Mouse (Mus musculus) lung, adult 18-20 months (tissue): Measurements from ENCODE around the gene Tmprss9.
A peak's percentile ranks its signal among the peaks of the same experiment; 100 is the strongest.

ENCODE experiments used
- DNase-seq, 2 experiments: peaks; one replicate each; pipeline ENCODE4 v3.0.0; 2022; ENCODE audit warnings: mixed read lengths in 2 of 2

Tmprss9 gene

DNA sequence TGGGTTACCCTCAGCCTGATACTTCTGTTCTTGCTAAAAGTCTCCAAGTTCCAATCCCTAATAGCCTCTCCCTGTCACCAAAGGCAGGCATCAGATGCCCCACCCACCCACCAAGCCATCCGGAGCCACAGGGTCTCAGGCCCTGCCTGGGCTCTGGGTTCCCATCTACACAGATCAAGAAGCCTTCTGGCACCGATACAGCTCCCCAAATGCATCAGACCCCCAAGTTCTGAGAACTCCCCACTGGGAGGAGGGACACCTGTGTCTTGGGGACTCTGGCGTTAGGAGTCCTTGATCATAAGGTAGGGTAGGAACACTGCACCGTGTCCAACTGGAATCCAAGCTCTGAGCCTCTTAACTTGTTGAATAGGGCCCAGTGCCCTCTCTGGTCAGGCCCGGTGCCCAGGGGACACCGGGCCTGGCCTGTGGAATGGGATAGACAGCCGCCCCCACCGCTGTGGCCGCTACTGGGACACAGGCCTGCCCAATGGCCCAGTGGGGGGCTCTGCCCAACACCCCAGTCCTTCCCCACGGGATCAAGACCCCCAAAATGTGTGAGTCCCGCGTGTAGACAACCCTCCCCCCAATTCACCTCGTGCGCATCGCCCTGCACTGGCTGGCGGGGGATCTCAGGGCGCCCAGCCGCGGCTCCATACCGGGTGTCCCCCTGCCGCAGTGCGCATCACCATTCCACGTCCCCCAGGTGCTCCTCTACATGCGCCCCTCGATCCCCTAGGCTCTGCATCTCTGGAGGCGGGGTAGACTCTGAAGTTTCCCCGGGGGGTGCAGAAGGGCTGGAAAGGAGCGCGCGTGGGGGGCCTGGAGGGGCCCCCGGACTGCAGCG, 28.3 kb upstream of the Tmprss9 start:
- no peak for DNase-seq

DNA sequence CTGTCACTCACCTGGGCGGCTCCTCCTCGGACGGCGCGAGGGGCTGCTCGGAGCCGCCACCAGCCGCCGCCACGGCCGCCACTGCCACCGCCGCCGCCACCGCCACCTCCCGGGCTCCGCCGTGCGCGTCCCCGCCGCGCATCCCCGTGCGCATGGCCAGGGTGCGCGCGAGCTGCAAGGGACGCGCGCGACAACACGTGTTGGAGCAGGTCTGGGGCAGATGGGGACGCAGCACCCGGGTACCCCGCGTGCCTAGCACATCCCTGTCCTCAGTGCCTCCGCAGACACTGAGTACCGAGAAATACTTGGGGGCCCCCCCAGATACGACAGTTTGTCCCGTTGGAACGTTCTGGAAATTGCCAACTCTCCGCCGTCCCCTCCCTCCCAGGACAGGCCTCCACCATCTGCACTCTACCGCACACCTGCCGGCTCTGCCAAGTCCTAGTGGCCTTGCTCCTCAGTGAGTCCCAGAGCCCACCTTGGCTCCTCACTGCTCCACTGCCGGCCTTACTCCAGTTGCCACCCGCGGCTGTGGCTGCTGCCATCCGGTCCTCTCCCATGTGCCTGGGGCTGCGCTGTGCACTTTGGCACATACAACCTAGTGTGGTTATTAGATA, 27.6 kb upstream of the Tmprss9 start, which contains the start of gene Lingo3:
Lingo3 (minus strand) TSS at position 109 of the 617 bp plus-strand sequence.
- DNase-seq: no peak

DNA sequence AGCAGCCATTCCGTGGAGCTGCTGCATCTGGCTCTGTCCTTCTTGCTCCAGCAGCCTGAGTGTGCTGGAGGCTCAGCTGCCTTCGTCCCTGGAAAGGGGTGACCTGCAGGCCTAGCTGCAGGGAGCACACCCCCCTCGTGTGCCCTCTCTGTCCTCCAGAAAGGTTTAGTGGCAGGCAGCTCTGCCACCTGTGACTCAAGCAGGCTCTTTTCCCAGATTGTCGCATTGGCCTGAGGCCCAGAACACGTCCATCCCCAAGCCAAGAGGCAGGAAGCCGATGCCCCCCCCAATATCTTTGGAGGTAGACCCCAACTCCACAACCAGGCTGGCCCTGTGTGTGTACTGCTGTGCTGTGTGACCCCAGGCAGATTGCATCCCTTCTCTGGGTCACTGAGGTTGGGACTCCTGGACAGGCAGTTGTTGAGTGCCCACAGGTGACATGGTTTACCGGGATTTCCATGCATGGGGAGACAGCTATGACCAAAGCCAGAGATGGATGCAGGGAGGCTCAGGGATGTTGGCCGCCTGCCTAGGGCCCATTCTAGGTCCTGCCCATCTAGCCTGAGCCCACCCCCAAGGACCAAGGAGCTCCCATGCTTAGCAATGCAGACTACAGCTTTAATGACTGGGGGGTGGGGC, 26.5 kb upstream of the Tmprss9 start:
- no peak for DNase-seq

DNA sequence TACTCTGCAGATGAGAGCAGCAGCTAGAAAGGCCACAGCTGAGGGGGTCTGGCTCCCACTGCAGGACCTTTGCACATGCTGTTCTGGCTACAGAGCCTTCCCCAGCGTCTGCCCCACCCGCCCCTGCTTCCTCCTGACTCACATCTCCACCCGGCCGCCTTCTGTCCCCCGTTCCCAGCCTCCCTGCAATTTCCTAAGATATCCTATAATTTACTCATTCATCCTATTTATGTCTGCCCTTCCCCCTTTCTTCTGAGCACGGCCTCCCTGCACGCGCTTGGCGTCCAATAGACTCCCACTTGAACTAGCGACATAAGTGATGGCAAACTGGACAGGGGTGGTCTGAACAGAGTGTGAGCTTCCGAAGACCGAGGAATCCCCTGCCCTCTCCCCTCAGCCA, 25.9 kb upstream of the Tmprss9 start:
- no peak for DNase-seq

DNA sequence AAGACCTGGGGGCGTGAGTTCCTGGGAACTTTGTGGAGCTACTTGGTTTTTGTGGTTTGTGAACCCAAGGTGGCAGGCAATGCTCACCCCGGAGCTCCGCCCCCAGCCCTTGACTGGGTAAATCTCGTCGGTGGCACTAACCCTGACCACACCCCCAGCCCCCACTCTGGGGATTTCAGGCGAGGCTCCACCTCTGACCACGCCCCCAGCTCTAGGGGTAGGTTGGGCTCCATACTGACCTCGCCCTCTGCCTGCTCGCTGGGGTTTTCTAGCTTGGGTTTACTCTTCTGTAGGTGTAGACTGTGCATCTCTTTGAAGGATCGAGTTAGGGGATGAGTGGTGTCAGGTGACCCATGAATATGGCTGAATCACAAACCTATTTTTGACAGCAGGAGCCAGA, 23.1 kb upstream of the Tmprss9 start:
- DNase-seq: peak; percentile 64 to 81

DNA sequence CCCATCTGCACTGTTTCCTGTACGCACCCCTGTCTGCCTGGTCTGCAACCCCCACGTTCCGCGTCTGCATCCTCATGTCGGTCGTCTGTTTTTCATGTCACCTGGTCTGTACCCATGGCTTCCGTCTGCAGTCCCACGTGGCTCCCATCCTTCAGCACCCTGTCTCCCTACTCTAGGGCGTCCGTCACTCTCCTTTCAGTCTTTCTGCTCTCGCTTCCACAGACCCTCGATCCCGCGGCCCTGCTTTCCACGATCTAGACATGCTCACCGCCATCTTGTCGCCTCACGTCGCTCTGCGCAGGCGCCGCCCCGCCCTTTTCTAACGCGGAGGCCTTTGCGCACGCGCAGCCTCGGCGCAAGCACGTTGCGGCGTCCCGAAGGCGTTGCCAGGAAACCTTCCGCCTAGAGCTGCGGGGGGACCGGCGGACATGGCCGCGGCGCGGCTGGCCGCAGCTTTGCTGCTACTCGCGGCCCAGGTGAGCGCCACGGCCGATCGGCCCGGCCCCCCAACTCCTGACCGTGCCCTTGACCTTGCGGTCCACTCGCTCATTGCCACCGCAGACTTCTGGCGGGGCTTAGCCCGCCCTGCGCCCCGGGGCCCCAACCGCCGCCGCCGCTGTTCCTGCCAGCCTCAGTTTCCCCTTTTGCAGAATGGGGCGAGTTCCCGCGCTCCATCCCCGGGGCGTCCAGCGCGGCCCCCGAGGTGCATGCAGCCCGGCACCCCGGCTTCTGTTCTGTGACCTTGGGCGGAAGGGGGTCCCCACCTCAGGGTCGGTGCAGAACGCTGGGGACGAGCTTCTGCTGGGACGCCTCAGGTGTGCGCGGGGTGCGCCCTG, 16.5 kb upstream of the Tmprss9 start, which contains the start of the genes Lsm7 and Sppl2b:
Lsm7 (minus strand) TSS at position 297 of the 836 bp plus-strand sequence.
Sppl2b (plus strand) TSS at position 363 of the 836 bp plus-strand sequence.
- peak; percentile 95 to 96 for DNase-seq

DNA sequence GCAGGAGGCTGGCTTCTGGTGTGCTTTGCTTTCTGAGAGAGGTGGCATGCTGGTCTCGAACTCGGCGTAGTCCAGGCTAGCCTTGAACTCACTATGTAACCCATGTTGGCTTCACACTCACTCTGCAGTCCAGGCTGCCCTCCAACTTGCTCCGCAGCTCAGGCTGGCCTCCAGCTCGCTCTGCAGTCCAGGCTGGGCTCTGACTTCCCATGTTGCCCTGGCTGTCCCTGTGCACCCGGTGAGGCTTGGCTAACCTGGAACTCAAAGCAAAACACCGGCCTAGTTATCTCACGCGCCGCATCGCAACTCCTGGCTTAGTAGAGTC, 15.9 kb upstream of the Tmprss9 start:
- no peak for DNase-seq

DNA sequence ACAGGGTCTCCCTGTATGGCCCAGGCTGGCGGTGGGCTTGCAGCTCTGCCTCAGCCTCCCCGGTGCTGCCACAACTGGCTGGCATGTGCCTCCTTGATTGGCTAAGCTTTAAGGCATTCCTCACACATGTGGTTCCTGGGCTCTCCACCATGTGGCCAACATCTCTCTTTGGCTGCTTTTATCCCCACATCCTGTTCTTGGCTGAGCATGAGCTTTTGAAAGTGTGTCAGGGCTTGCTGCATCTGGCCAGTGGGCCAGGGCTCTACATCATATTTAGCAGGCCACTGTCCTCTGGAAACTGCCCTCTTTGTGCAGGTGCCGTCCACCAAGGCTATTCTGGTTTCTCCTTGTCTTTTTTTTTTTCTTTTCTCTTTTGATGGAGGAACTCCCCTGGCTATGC, 15.4 kb upstream of the Tmprss9 start:
- peak in 1 of 2 experiments; percentile 7 for DNase-seq

DNA sequence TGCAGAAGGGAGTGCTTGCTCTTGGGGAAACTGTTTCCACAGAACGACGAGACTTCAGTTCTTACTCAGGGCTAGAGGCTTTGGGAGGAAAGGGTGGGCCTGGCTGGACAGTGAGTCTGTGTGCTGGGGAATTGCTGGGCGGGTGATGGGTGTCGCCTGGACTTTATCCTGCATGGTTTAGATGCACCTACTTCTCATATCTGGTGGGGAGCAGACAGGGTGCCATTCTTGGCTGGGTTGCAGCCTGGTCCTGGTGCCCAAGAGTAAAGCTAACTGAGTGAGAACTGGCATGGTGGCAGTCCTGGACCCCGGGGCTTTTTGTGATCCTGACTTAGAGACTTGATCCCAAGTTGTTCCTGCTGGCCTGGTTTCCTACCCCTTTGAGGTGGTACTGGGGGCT, 14.7 kb upstream of the Tmprss9 start:
- no peak for DNase-seq

DNA sequence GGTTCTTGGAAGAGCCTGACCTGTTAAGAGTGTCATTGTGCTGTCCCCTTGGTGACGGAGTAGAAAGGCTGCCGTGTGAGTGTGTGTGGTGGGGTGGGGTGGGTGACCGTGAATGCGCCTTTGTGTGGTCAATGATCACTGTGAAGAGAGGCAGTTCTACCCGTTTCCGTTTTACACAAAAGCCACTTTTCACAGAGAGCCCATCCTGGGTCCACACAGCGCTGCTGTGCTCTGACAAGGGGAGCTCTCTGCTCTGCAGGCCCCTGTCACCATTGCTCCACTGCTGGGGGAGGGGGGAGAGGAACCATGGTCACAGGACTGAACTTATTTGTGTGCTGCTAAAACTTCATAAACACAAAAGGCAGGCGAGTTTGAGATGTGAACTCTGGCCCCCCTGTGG, 14.3 kb upstream of the Tmprss9 start:
- DNase-seq: no peak

DNA sequence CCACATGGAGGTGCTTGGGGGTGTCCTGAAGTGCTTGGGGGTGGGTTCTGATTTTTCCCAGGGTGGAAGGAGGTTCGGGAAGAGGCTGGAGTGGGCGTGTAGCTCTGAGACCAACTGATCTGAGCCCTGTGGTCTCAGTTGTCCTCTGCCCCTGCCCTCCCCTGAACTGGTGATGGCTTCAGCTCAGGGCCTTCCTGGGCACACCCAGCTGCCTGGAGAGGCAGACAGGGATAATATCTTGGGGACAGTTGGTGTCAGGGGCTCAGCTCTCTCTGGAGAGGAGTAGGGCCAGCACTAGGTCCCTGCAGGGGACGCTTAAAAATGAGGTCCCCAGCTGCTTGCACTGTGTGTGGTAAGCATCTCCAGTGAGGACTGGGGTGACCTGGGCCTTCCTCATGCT, 13.8 kb upstream of the Tmprss9 start:
- DNase-seq: no peak

DNA sequence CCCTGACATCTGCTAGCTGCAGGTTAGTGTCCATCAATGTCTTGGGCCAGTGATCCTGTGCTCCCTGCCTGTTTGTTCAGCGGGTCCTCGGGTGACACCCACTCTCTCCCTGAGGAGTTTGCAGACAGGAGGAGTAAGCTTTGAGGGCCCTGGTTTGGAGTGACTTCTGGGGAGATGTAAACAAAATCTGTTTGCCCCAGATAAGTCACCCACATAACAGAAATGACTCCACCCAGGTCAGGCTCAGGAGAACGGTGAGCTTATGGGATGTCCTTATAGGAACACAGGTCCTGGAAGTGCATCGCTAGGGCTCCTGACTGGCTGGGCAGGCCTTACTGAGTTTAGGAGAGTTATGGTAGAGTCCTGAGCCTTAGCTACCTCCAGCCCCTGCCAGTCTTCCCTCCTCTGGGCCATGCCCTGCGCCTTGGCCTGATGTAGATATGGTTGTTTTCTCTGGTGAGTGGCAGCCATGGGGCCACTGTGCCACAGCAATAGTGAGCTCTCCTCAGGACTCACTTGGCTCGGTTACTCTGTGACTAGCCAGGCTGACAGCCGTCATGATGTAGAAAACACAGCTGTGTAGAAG, 13.2 kb upstream of the Tmprss9 start:
- no peak for DNase-seq

DNA sequence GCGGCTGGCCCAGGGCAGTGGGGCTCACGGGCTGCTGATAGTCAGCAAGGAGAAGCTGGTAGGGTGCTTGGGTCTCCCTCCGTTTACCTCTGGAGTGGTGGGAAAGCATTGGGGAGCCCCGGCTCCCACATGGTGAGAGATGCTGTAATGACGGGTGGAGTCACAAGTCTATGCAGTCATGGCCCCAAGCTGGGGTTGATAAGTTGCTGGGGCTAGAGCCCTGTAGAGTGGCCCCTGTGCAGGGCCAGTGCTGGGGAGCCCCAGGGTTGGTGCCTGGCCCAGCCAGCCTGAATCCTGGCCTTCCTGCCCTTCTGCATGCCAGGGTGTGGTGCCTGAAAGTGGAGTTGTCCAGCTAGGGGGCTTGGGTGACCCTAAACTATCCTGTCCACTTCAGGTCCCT, 9.3 kb upstream of the Tmprss9 start:
- no peak for DNase-seq

DNA sequence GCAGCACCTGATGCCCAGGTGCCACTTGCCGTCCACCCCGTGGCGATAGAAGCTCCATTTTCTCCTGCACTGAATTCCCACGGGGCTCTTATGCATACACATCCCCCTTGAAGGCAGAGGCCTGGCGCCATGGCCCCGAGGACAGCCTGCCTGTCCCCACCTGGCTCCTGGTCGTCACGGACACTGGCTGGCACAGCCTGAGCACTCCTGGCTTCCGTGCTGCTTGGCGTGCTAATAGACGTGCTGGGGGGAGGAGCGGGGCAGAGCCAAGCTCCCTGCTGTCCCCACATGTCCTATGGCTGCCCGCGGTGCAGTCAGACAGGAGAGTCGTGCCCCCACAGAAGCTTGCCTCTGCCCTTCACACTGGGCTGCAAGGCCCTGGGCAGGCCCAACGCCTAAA, 7.2 kb upstream of the Tmprss9 start:
- no peak for DNase-seq

DNA sequence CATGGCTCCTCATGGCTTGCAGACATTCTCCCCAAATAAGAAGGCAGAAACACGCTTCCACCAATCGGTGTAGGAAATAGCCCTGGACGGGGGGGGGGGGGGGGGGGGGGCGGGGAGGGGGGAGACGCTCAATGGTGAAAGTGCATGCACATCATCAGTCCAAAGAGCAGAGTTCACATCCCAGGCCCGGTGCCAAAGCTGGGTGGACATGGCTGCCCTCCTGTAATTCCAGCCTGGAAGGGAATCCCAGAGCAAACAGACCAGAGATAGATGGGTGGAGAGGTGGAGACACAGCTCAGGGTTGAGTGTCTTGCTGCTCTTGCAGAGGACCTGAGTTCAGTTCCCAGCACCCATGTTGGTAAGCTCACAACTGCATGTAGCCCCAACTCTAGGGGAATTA, 655 bp upstream of the Tmprss9 start:
- DNase-seq: no peak

DNA sequence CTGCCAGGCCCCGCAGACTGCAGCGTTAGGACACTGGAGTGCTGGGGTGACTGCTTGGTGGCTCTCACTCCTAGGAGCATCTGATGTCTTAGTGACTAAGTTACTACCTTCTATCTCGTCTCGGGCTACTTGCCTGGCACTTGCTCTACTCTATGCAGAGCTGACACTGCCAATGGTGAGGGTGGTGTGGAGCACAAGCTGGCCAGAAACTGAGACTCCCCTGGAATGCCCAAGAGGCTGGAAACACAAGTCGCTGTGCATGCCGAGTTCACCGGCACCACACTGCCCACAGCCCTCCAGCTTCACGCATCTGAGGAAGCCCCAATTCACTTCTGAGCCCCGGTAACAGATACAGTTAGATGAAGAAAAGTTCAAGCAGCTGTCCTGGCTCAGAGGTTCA, 2.4 kb downstream of the Tmprss9 start:
- no peak for DNase-seq

DNA sequence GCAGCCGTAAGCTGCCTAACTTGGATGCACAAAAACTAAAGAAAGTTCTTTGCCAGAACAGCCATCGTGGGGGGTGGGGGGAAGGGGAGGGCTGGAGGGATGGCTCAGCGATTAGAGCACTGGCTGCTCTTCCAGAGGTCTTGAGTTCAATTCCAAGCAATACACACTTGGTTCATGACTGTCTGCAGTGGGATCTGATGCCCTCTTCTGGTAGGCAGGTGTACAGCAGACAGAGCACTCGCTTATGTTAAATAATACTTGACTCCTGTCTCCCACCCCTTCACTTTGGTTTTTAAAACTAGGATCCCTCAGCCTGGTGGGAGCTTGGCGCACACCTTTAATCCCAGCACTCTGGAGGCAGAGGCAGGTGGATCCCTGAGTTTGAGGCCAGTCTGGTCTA, 4.4 kb downstream of the Tmprss9 start:
- DNase-seq: peak; percentile 43 to 55

DNA sequence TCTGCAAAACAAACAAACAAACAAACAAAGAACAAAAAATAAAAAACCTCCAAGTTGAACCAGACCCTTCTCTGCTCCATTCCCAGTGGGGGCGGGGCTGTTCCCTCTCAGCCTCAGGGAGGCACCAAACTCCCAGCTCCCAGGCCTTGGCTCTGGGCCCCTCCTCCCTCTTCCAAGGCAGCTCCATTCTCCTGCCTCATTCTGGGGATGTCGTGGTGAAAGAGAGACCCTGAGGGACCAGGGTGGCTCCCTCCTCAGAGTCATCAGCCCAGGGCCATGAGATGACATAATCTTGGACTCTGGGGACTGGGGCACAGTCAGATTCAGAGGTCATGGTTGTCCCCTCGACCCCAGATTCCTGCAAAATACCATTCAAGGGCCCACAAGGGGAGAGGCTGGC, 4.9 kb downstream of the Tmprss9 start:
- DNase-seq: no peak

DNA sequence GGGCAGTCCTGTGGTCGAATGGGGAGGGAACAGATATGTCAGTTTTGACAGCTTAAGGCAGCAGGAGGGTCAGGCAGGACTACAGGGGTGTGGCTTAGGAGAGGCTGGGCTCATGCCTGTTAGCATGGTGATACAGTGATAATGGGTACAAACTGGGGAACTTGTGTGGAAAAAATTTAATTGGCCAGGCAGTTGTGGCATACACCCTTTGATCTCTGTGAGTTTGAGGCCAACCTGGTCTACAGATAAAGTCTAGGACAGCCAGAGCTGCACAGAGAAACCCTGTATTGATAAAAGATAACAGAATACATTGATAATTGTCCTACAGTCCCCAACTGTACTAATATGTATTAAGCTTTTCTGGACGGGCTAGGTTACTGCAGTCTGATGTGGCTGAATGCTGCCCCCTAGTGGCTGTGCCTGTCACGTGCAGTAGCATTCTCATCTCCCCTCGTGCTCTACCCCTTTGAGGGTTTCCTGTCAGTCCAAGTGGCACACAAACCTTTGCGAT, 8.5 kb downstream of the Tmprss9 start:
- DNase-seq: peak; percentile 44 to 58

DNA sequence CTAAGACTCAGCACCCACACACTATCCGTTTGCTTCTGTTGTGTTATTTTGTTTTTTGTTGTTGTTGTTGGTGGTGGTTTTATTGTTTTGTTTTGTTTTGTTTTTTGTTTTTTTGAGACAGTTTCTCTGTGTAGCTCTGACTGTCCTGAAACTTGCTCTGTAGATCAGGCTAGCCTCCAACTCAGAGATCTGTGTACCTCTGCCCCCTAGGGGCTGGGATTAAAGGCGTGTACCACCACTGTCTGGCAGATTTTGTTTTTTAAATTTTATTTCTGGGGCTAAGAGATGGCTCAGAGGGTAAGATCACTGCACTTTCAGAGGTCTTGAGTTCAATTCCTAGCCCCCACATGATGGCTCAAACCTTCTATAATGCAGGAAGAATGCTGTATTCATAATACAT, 9.3 kb downstream of the Tmprss9 start:
- no peak for DNase-seq

DNA sequence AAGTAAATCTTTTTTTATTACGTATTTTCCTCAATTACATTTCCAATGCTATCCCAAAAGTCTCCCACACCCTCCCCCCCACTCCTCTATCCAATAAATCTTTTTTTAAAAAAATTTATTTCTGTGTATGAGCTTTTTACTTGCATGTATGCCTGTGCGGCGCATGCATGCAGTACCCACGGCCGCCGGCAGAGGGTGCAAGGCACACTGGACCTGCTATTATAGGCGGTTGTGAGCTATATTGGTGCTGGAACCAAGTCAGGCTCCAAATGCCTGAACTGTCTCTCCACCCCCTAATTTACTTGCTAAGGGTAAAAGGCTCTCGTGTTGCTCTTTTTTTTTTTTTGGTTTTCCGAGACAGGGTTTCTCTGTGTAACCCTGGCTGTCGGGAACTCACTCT, 9.7 kb downstream of the Tmprss9 start:
- peak; percentile 64 for DNase-seq

DNA sequence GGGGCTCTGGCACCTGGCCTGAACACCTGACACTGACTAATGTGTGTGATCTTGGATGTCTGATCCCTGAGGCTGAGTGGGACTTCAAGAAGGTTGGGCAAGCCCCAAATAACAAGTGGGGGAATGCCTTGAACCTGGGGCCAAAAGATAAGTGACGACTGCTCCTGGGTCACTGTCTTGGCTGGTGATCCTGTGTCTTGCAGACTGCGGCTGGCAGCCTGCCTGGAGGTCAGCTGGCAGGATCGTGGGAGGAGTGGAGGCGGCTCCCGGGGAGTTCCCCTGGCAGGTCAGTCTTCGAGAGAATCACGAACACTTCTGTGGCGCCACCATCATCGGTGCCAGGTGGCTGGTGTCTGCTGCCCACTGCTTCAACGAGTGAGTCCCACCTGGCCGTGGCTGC, 15.5 kb downstream of the Tmprss9 start:
- DNase-seq: peak; percentile 62 to 65
